Mouse (Mus musculus) small intestine, adult 2 months (tissue): Measurements from ENCODE around the gene Kdf1.

Experiments used
- CTCF ChIP-seq: fragments of 200-500 bp; IDR thresholded peaks from 2 replicates; pipeline ENCODE4 v1.5.1; 2012; ENCODE audit warnings: low read depth, mild to moderate bottlenecking, control low read depth, inconsistent platforms, low read length, moderate library complexity, mixed read lengths; ENCODE audit not compliant: insufficient replicate concordance, insufficient read length; ENCODE audit errors: extremely low read depth
- POLR2A ChIP-seq: fragments of 200-500 bp; IDR thresholded peaks from 2 replicates; pipeline ENCODE4 v1.6.1; 2012; ENCODE audit warnings: low read depth, mild to moderate bottlenecking, control low read depth, inconsistent platforms, low read length, moderate library complexity

DNA sequence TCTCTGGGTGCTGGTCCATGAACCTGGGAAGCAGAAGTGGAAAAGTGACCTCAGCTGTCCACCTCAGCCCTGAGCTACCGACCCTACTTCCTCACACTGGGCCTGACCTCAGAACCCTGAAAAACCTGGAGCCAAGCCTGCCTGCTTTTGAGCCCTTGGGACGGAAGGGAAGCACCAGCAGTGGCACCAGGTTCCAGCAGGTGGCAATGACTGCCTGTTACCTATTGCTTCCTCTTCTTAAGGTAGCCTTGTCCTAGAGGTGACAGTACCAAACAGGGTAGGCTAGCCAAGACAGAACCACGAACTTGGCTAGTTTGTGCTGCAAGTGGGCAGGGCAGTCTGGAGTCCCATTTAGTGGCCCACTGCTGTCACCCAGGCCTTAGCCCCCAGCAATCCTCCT, 14.0 kb downstream of the Kdf1 start:
- no peak for TF ChIP-seq CTCF
- TF ChIP-seq POLR2A: no peak
